Comparison of ENCODE assay signal across 8 mouse cellular contexts in genomic region chr19:41310971-41311703, GRCm38 (mm10). TPM values are rescaled to one million over a fixed set of nuclear protein-coding genes. Genes with fewer than 3 reads are reported as not detected.
A peak's percentile ranks its signal among the peaks of the same experiment; 100 is the strongest.
DNase-seq lines count a peak whose midpoint lies in the region; ATAC-seq and TF ChIP-seq lines count a peak whose summit lies in the region.

No protein-coding gene starts in this region.

- H3K36me3 ChIP-seq in embryonic facial prominence, embryonic 15.5 days: no peaks in the 10 kb centered on the region
- no peaks in the 10 kb centered on the region for H3K36me3 ChIP-seq in hindbrain, embryonic 12.5 days
- no peaks in the 10 kb centered on the region for H3K36me3 ChIP-seq in lung, embryonic 16.5 days (ENCODE audit: control insufficient read depth, insufficient read depth, low read length)
- H3K36me3 ChIP-seq in small intestine, adult 2 months (ENCODE audit: control insufficient read depth, insufficient read depth, low read length): no peaks in the 10 kb centered on the region

- H3K4me1 ChIP-seq in embryonic facial prominence, embryonic 15.5 days: no peaks in the 10 kb centered on the region
- H3K4me1 ChIP-seq in hindbrain, embryonic 12.5 days: peaks cover 6% of the 10 kb centered on the region; the same call in 1 of the 2 replicates
- H3K4me1 ChIP-seq in lung, embryonic 16.5 days (replicated peaks; ENCODE audit: control insufficient read depth, insufficient read depth, low read length): peaks cover 4% of the 10 kb centered on the region; the same call in 1 of the 2 replicates
- H3K4me1 ChIP-seq in small intestine, adult 2 months (ENCODE audit: control insufficient read depth, insufficient read depth, insufficient read length, low read length): peaks cover 2% of the 10 kb centered on the region; the same call in 1 of the 2 replicates

- TF ChIP-seq CTCF in small intestine, adult 2 months (IDR thresholded peaks at IDR 0.05; ENCODE audit: extremely low read depth, insufficient read length, insufficient replicate concordance, low read depth, low read length): no peak

- H3K27me3 ChIP-seq in embryonic facial prominence, embryonic 15.5 days: no peaks in the 10 kb centered on the region
- H3K27me3 ChIP-seq in hindbrain, embryonic 12.5 days: no peaks in the 10 kb centered on the region; the same call in 1 of the 2 replicates
- H3K27me3 ChIP-seq in lung, embryonic 16.5 days (ENCODE audit: control insufficient read depth, insufficient read depth, low read depth, low read length): no peaks in the 10 kb centered on the region; the same call in 1 of the 2 replicates
- H3K27me3 ChIP-seq in small intestine, adult 2 months (ENCODE audit: control insufficient read depth, insufficient read depth, low read length): no peaks in the 10 kb centered on the region

- H3K9ac ChIP-seq in embryonic facial prominence, embryonic 15.5 days: no peak overlapping the region
- H3K9ac ChIP-seq in hindbrain, embryonic 12.5 days: no peak overlapping the region
- peak overlapping the region; percentile 35; the same call in 1 of the 2 replicates for H3K9ac ChIP-seq in lung, embryonic 16.5 days (ENCODE audit: low read length)

- peak; percentile 94 for DNase-seq in heart, adult 11 months
- no peak for DNase-seq in heart, postnatal 25 days (ENCODE audit: low spot score)
- peak; percentile 7 for DNase-seq in MN1 (ENCODE audit: low spot score)
- no peak for DNase-seq in cerebellum, adult 9-11 months

- no peak for TF ChIP-seq POLR2A in small intestine, adult 2 months (IDR thresholded peaks at IDR 0.05; ENCODE audit: low read depth, low read length)

- peak overlapping the region; percentile 22 for H3K4me3 ChIP-seq in embryonic facial prominence, embryonic 15.5 days (replicated peaks)
- H3K4me3 ChIP-seq in hindbrain, embryonic 12.5 days: peak overlapping the region; percentile 24
- peak overlapping the region; percentile 42 for H3K4me3 ChIP-seq in lung, embryonic 16.5 days (ENCODE audit: low read length)
- peak overlapping the region; percentile 48 for H3K4me3 ChIP-seq in small intestine, adult 2 months (ENCODE audit: low read depth, low read length)

- H3K4me2 ChIP-seq in embryonic facial prominence, embryonic 15.5 days (replicated peaks): peak overlapping the region; percentile 43
- peak overlapping the region; percentile 50 for H3K4me2 ChIP-seq in hindbrain, embryonic 12.5 days (replicated peaks)
- H3K4me2 ChIP-seq in lung, embryonic 16.5 days (ENCODE audit: low read depth, low read length): peak overlapping the region; percentile 63

- no peak overlapping the region for H3K27ac ChIP-seq in embryonic facial prominence, embryonic 15.5 days (replicated peaks)
- 0 out of 2 replicates have a peak overlapping the region, but pooled peaks have one; percentile 17 for H3K27ac ChIP-seq in hindbrain, embryonic 12.5 days
- no peak overlapping the region for H3K27ac ChIP-seq in lung, embryonic 16.5 days (ENCODE audit: low read length)
- no peak overlapping the region for H3K27ac ChIP-seq in small intestine, adult 2 months (ENCODE audit: insufficient read depth, low read depth, low read length)

- WGBS in embryonic facial prominence, embryonic 15.5 days: 26% methylated on average over 20 of the region's 20 CpGs
- WGBS in hindbrain, embryonic 12.5 days: 28% methylated on average over 20 of the region's 20 CpGs
- 4% methylated on average over 20 of the region's 20 CpGs for WGBS in lung, embryonic 16.5 days
- WGBS in small intestine, adult 2 months: 13% methylated on average over 20 of the region's 20 CpGs

- H3K9me3 ChIP-seq in embryonic facial prominence, embryonic 15.5 days (replicated peaks): no peaks in the 10 kb centered on the region
- H3K9me3 ChIP-seq in hindbrain, embryonic 12.5 days (replicated peaks): no peaks in the 10 kb centered on the region
- no peaks in the 10 kb centered on the region for H3K9me3 ChIP-seq in lung, embryonic 16.5 days (ENCODE audit: control insufficient read depth, low read length)

- no peak for ATAC-seq in embryonic facial prominence, embryonic 15.5 days (ENCODE audit: insufficient number of reproducible peaks, low FRiP score, low TSS enrichment, low read depth)
- ATAC-seq in hindbrain, embryonic 12.5 days (ENCODE audit: low FRiP score): peak; percentile 64
- ATAC-seq in lung, embryonic 16.5 days (ENCODE audit: low read depth): peak; percentile 82

- intact Hi-C loops in heart, postnatal 25 days (cut with DNase I): loop anchor here (10.0 kb wide), 1 partner anchor 454 kb away; no protein-coding TSS in a partner anchor

RNA-seq across cellular contexts. Expression of gene Tm9sf3, which starts 47.3 kb away (rescaled TPM):
- total RNA-seq in heart, postnatal 25 days (2021): 10 to 100 TPM; 72.5 to 82.2 TPM
- 133 and 136 TPM in 2 replicates for polyA plus RNA-seq in embryonic facial prominence, embryonic 15.5 days (2015; fragmentation: Nextera tagmentation; extraction: Ambion mirVana)
- 146 and 155 TPM in 2 replicates for polyA plus RNA-seq in hindbrain, embryonic 12.5 days (2016; fragmentation: Nextera tagmentation; extraction: Ambion mirVana)
- 133 and 135 TPM in 2 replicates for polyA plus RNA-seq in lung, embryonic 16.5 days (2015; fragmentation: Nextera tagmentation; extraction: Ambion mirVana)
- polyA plus RNA-seq in small intestine, adult 2 months (2012; rRNA removed): 17.7 and 33.5 TPM in 2 replicates

Comparison
In these comparisons a context has a peak if more than half of its experiments do, and no peak if none do; other contexts are left out.
1. DNase-seq: peak in heart, adult 11 months (single experiment) and MN1 (single experiment); none in heart, postnatal 25 days (single experiment) and cerebellum, adult 9-11 months (single experiment).
2. Peak in every context shown above with its lines, with median percentiles within 50 percentile points of each other: H3K4me2 ChIP-seq and H3K4me3 ChIP-seq.